Mouse (Mus musculus) MEL (cell line): Measurements from ENCODE around the gene Txndc17. TPM values are rescaled to one million over a fixed set of nuclear protein-coding genes. Genes with fewer than 3 reads are reported as not detected.

Experiments used
- DNase-seq: peaks from one replicate; pipeline ENCODE4 v3.0.0; 2011; ENCODE audit warnings: low read depth, low spot score
- H3K27ac ChIP-seq: 2 replicates; pipeline ENCODE4 v1.5.1; 2012; ENCODE audit warnings: low read depth, mild to moderate bottlenecking, control low read depth, low read length, moderate library complexity; ENCODE audit not compliant: control insufficient read depth
- H3K27me3 ChIP-seq, 2 experiments: fragments of 150-350 bp in 1 of 2; sonication (generic) in 1 of 2; 2 replicates each; pipeline ENCODE4 v1.6.1; 2012; ENCODE audit warnings: low read length in 2 of 2, mild to moderate bottlenecking in 2 of 2, improper control_type of control experiment in 1 of 2, moderate library complexity in 1 of 2; ENCODE audit not compliant: insufficient read depth in 2 of 2, control insufficient read depth in 1 of 2
- H3K36me3 ChIP-seq, 2 experiments: 2 replicates each; pipeline ENCODE4 v1.6.1; 2012 to 2014; ENCODE audit warnings: low read length in 2 of 2, improper control_type of control experiment in 1 of 2, inconsistent platforms in 1 of 2, mild to moderate bottlenecking in 1 of 2; ENCODE audit not compliant: insufficient read depth in 2 of 2, control insufficient read depth in 1 of 2
- H3K4me1 ChIP-seq, 2 experiments: fragments of 150-350 bp in 1 of 2; sonication (generic) in 1 of 2; 2 replicates each; pipeline ENCODE4 v1.6.1; 2012; ENCODE audit warnings: low read length in 2 of 2, improper control_type of control experiment in 1 of 2, mild to moderate bottlenecking in 1 of 2; ENCODE audit not compliant: insufficient read depth in 2 of 2, control insufficient read depth in 1 of 2
- H3K4me3 ChIP-seq, 2 experiments: fragments of 150-350 bp in 1 of 2; sonication (generic) in 1 of 2; 2 replicates each; pipeline ENCODE4 v1.5.1; 2012; ENCODE audit warnings: low read depth in 2 of 2, low read length in 2 of 2, mild to moderate bottlenecking in 2 of 2, moderate library complexity in 2 of 2, control low read depth in 1 of 2, improper control_type of control experiment in 1 of 2; ENCODE audit not compliant: control insufficient read depth in 1 of 2, insufficient read depth in 1 of 2
- H3K79me2 ChIP-seq: 2 replicates; pipeline ENCODE4 v1.6.1; 2012; ENCODE audit warnings: mild to moderate bottlenecking, low read length, moderate library complexity; ENCODE audit not compliant: control insufficient read depth, poor library complexity, insufficient read depth
- H3K9ac ChIP-seq: 2 replicates; pipeline ENCODE4 v1.6.1; 2012; ENCODE audit warnings: low read depth, mild to moderate bottlenecking, control low read depth, low read length, moderate library complexity; ENCODE audit not compliant: control insufficient read depth, poor library complexity, severe bottlenecking
- H3K9me3 ChIP-seq: fragments of 150-350 bp; sonication (generic); replicated peaks from 2 replicates; pipeline ENCODE4 v1.6.1; 2012; ENCODE audit warnings: mild to moderate bottlenecking, low read length, improper control_type of control experiment, moderate library complexity; ENCODE audit not compliant: insufficient read depth
- BHLHE40 ChIP-seq: IDR thresholded peaks from 2 replicates; pipeline ENCODE4 v1.6.1; 2012; ENCODE audit warnings: low read depth, mild to moderate bottlenecking, inconsistent platforms, low read length, improper control_type of control experiment, borderline replicate concordance
- CHD2 ChIP-seq: IDR thresholded peaks from 2 replicates; pipeline ENCODE4 v1.6.1; 2011; ENCODE audit warnings: low read length, improper control_type of control experiment
- CTCF ChIP-seq, 3 experiments: IDR thresholded peaks in 2 of 3; conservative IDR thresholded peaks in 1 of 3; 2 replicates each; pipeline ENCODE4 v1.5.1; 2011 to 2012; ENCODE audit warnings: low read length in 3 of 3, low read depth in 2 of 3, mild to moderate bottlenecking in 2 of 3, improper control_type of control experiment in 1 of 3, inconsistent platforms in 1 of 3, mixed read lengths in 1 of 3, moderate library complexity in 1 of 3; ENCODE audit not compliant: control insufficient read depth in 1 of 3, insufficient read depth in 1 of 3, poor library complexity in 1 of 3, severe bottlenecking in 1 of 3
- E2F4 ChIP-seq: IDR thresholded peaks from 2 replicates; pipeline ENCODE4 v1.6.1; 2011; ENCODE audit warnings: low read depth, low read length, improper control_type of control experiment, borderline replicate concordance
- HCFC1 ChIP-seq: IDR thresholded peaks from 2 replicates; pipeline ENCODE4 v1.6.1; 2012; ENCODE audit warnings: low read depth, mild to moderate bottlenecking, inconsistent platforms, low read length, improper control_type of control experiment, moderate library complexity
- JUND ChIP-seq: IDR thresholded peaks from 2 replicates; pipeline ENCODE4 v1.6.1; 2011; ENCODE audit warnings: low read depth, mild to moderate bottlenecking, improper control_type of control experiment, low read length
- KAT2A ChIP-seq: conservative IDR thresholded peaks from 2 replicates; pipeline ENCODE4 v1.6.1; 2012; ENCODE audit warnings: low read depth, low read length, improper control_type of control experiment, inconsistent platforms
- MAFK ChIP-seq: IDR thresholded peaks from 2 replicates; pipeline ENCODE4 v1.6.1; 2011; ENCODE audit warnings: low read depth, mild to moderate bottlenecking, low read length, improper control_type of control experiment, borderline replicate concordance
- MAX ChIP-seq: IDR thresholded peaks from 2 replicates; pipeline ENCODE4 v1.6.1; 2011; ENCODE audit warnings: low read length, improper control_type of control experiment
- MEF2A ChIP-seq: IDR thresholded peaks from 2 replicates; pipeline ENCODE4 v1.6.1; 2014; ENCODE audit warnings: low read depth, mild to moderate bottlenecking, inconsistent platforms, low read length, improper control_type of control experiment; ENCODE audit not compliant: poor library complexity, insufficient replicate concordance, severe bottlenecking; ENCODE audit errors: extremely low read depth
- MYC ChIP-seq: IDR thresholded peaks from 2 replicates; pipeline ENCODE4 v1.6.1; 2011; ENCODE audit warnings: low read depth, mild to moderate bottlenecking, low read length, improper control_type of control experiment, moderate library complexity
- NRF1 ChIP-seq: IDR thresholded peaks from 2 replicates; pipeline ENCODE4 v1.6.1; 2014; ENCODE audit warnings: low read depth, mild to moderate bottlenecking, inconsistent platforms, low read length, improper control_type of control experiment, moderate library complexity; ENCODE audit not compliant: poor library complexity, insufficient read depth, severe bottlenecking
- POLR2AphosphoS5 ChIP-seq: IDR thresholded peaks from 2 replicates; pipeline ENCODE4 v1.6.1; 2012; ENCODE audit warnings: low read depth, borderline replicate concordance, mild to moderate bottlenecking, inconsistent platforms, low read length, moderate library complexity, mixed read lengths
- RCOR1 ChIP-seq: IDR thresholded peaks from 2 replicates; pipeline ENCODE4 v1.6.1; 2012; ENCODE audit warnings: low read depth, mild to moderate bottlenecking, inconsistent platforms, low read length, improper control_type of control experiment
- SIN3A ChIP-seq: IDR thresholded peaks from 2 replicates; pipeline ENCODE4 v1.6.1; 2012; ENCODE audit warnings: low read length, improper control_type of control experiment, inconsistent platforms
- TAL1 ChIP-seq: IDR thresholded peaks from 2 replicates; pipeline ENCODE4 v1.6.1; 2012; ENCODE audit warnings: mild to moderate bottlenecking, inconsistent platforms, low read length, moderate library complexity, mixed read lengths
- TBP ChIP-seq: IDR thresholded peaks from 2 replicates; pipeline ENCODE4 v1.8.0; 2011; ENCODE audit warnings: low read depth, low read length, improper control_type of control experiment
- USF1 ChIP-seq: IDR thresholded peaks from 2 replicates; pipeline ENCODE4 v1.6.1; 2014; ENCODE audit warnings: low read depth, mild to moderate bottlenecking, inconsistent platforms, low read length, improper control_type of control experiment, moderate library complexity
- USF2 ChIP-seq, 2 experiments: IDR thresholded peaks; 2 replicates each; pipeline ENCODE4 v1.6.1; 2011 to 2012; ENCODE audit warnings: improper control_type of control experiment in 2 of 2, low read length in 2 of 2, borderline replicate concordance in 1 of 2, inconsistent platforms in 1 of 2, low read depth in 1 of 2, mild to moderate bottlenecking in 1 of 2; ENCODE audit not compliant: insufficient read depth in 1 of 2
- ZNF384 ChIP-seq: IDR thresholded peaks from 2 replicates; pipeline ENCODE4 v1.6.1; 2012; ENCODE audit warnings: low read depth, mild to moderate bottlenecking, inconsistent platforms, low read length, improper control_type of control experiment
- polyA plus RNA-seq, 2 experiments: library from polyadenylated mRNA; stranded (reverse) in 1 of 2; unstranded in 1 of 2; fragments of >175 nt in 1 of 2; fragments of >200 nt in 1 of 2; gene quantifications; 2 replicates each; pipeline versions ENCODE4 v1.2.1 to v1.2.4; 2012; ENCODE audit warnings: low replicate concordance in 2 of 2, low read depth in 1 of 2; ENCODE audit not compliant: insufficient read length in 2 of 2, insufficient read depth in 1 of 2, missing spikeins in 1 of 2
- total RNA-seq: library from RNA; depleted of rRNA; stranded (reverse); fragments of 300-350 nt; gene quantifications from 2 replicates; pipeline ENCODE4 v1.2.3, GENCODE M21; 2012

Txndc17 gene
- total and polyA plus RNA-seq, 3 experiments, result 194 to 196 TPM; not detected in 1

GRCm38 (mm10) chr11:72196506-72196905 is 10.8 kb upstream of the Txndc17 start:
- Histone ChIP-seq H3K36me3 (peaks cover 0 to 8% of the 10 kb centered on the region in 2 experiments; a peak in 2 of 4 replicates), H3K79me2 (no peaks in the 10 kb centered on the region; the same call in 1 of the 2 replicates)

GRCm38 (mm10) chr11:72203440-72203839 is 3.9 kb upstream of the Txndc17 start:
- no peaks in the 10 kb centered on the region for H3K27me3 ChIP-seq
- no peak for TF ChIP-seq MAFK
- TF ChIP-seq E2F4, result no peak
- H3K4me3 ChIP-seq, result no peak overlapping the region
- peaks cover 0 to 4% of the 10 kb centered on the region in 2 experiments; a peak in 2 of 4 replicates for H3K36me3 ChIP-seq
- no peak for DNase-seq
- no peak overlapping the region for H3K27ac ChIP-seq
- H3K79me2 ChIP-seq, result peaks cover 35% of the 10 kb centered on the region
- no peaks in the 10 kb centered on the region for H3K9me3 ChIP-seq
- H3K9ac ChIP-seq, result no peak overlapping the region
- H3K4me1 ChIP-seq, result peaks cover 0 to 12% of the 10 kb centered on the region in 2 experiments; a peak in 3 of 4 replicates

More at GRCm38 (mm10) chr11:72196506-72196905, 10.8 kb upstream of the Txndc17 start:
- H3K9me3 ChIP-seq, result no peaks in the 10 kb centered on the region
- H3K27me3 ChIP-seq, result no peaks in the 10 kb centered on the region
- H3K4me1 ChIP-seq, result no peaks in the 10 kb centered on the region
- DNase-seq, result no peak
- no peak overlapping the region for H3K9ac ChIP-seq
- no peak for TF ChIP-seq RCOR1
- TF ChIP-seq POLR2AphosphoS5, result no peak
- no peak for TF ChIP-seq USF1
- no peak for TF ChIP-seq TBP
- no peak for TF ChIP-seq TAL1
- no peak for TF ChIP-seq BHLHE40
- TF ChIP-seq MEF2A, result no peak
- no peak overlapping the region for H3K27ac ChIP-seq
- no peak overlapping the region for H3K4me3 ChIP-seq

- H3K79me2 ChIP-seq, result peaks cover 38% of the 10 kb centered on the region
- H3K36me3 ChIP-seq, result peaks cover 0 to 13% of the 10 kb centered on the region in 2 experiments; a peak in 2 of 4 replicates
- no peak overlapping the region for H3K4me3 ChIP-seq
- H3K27ac ChIP-seq, result no peak overlapping the region
- peaks cover 0 to 12% of the 10 kb centered on the region in 2 experiments; a peak in 3 of 4 replicates for H3K4me1 ChIP-seq
- H3K9me3 ChIP-seq, result no peaks in the 10 kb centered on the region
- no peaks in the 10 kb centered on the region for H3K27me3 ChIP-seq
- H3K9ac ChIP-seq, result peak overlapping the region; percentile 96
- no peak for TF ChIP-seq ZNF384
- no peak for TF ChIP-seq CHD2
- no peak for TF ChIP-seq MAFK
- TF ChIP-seq NRF1, result no peak
- TF ChIP-seq BHLHE40, result no peak
- TF ChIP-seq HCFC1, result no peak
- TF ChIP-seq CTCF (IDR thresholded peaks at IDR 0.05 in 2 of 3, conservative IDR thresholded peaks at IDR 0.05 in 1 of 3; ENCODE audit: control insufficient read depth in 1 of 3, insufficient read depth in 1 of 3, low read depth in 2 of 3, low read length in 3 of 3, poor library complexity in 1 of 3, severe bottlenecking in 1 of 3), result no peak
- no peak for TF ChIP-seq MAX
- no peak for TF ChIP-seq E2F4
- no peak for TF ChIP-seq SIN3A
- no peak for TF ChIP-seq JUND
- TF ChIP-seq KAT2A, result no peak
- TF ChIP-seq MYC, result no peak
- TF ChIP-seq USF2 (IDR thresholded peaks at IDR 0.05; ENCODE audit: borderline replicate concordance in 1 of 2, insufficient read depth in 1 of 2, low read depth in 1 of 2, low read length in 2 of 2), result no peak
- TF ChIP-seq RCOR1, result no peak
- no peak for TF ChIP-seq TBP
- no peak for TF ChIP-seq USF1
- DNase-seq, result no peak
Measured at GRCm38 (mm10) chr11:72205256-72205655, 2.1 kb upstream of the Txndc17 start.
